Mouse (Mus musculus) intestine, embryonic 15.5 days (tissue): ENCODE results near the gene Ddx28. TPM values are rescaled to one million over a fixed set of nuclear protein-coding genes. Genes with fewer than 3 reads are reported as not detected.
"Not testable (repeated sequence)": the region's sequence is repeated elsewhere in the genome, so short reads cannot be mapped to it uniquely, and the experiment has no call there.

Source experiments
- ATAC-seq: fragments of 200-750 bp; cut with Nextera tagmentation; 2 replicates; pipeline ENCODE4 v1.8.0; 2017; ENCODE audit warnings: moderate TSS enrichment, moderate library complexity
- H3K27ac ChIP-seq: fragments of 300-500 bp; sonication (generic); 2 replicates; pipeline ENCODE4 v1.5.1; 2015; ENCODE audit warnings: mild to moderate bottlenecking, inconsistent platforms
- H3K27me3 ChIP-seq: fragments of 300-500 bp; sonication (generic); replicated peaks from 2 replicates; pipeline ENCODE4 v1.6.1; 2015; ENCODE audit warnings: inconsistent platforms
- H3K36me3 ChIP-seq: fragments of 300-500 bp; sonication (generic); 2 replicates; pipeline ENCODE4 v1.6.1; 2015; ENCODE audit warnings: inconsistent platforms
- H3K4me1 ChIP-seq: fragments of 300-500 bp; sonication (generic); replicated peaks from 2 replicates; pipeline ENCODE4 v1.6.1; 2015; ENCODE audit warnings: inconsistent platforms
- H3K4me2 ChIP-seq: fragments of 300-500 bp; sonication (generic); replicated peaks from 2 replicates; pipeline ENCODE4 v1.6.1; 2015; ENCODE audit warnings: mild to moderate bottlenecking, inconsistent platforms
- H3K4me3 ChIP-seq: fragments of 300-500 bp; sonication (generic); replicated peaks from 2 replicates; pipeline ENCODE4 v1.5.1; 2015; ENCODE audit warnings: inconsistent platforms
- H3K9ac ChIP-seq: fragments of 300-500 bp; sonication (generic); 2 replicates; pipeline ENCODE4 v1.6.1; 2015; ENCODE audit warnings: inconsistent platforms
- H3K9me3 ChIP-seq: fragments of 300-500 bp; sonication (generic); 2 replicates; pipeline ENCODE4 v1.6.1; 2016; ENCODE audit warnings: inconsistent platforms
- WGBS: fragments of 180-500 bp; shearing (Covaris S2); methylation state at CpG from one replicate; pipeline ENCODE4 v1.1.7; 2015; 5-methylcytosine and 5-hydroxymethylcytosine counted together
- polyA plus RNA-seq: library from polyadenylated mRNA; unstranded; fragments of >200 nt; fragmentation: Nextera tagmentation; extraction: Ambion mirVana; gene quantifications from 2 replicates; pipeline ENCODE4 v1.2.1, GENCODE M21; 2015

Ddx28 gene
- polyA plus RNA-seq, 1 experiment from 2014 or later = 15.5 TPM

- not testable (repeated sequence) for H3K27me3 ChIP-seq, ATAC-seq, H3K36me3 ChIP-seq, H3K4me3 ChIP-seq, H3K4me1 ChIP-seq, H3K27ac ChIP-seq, H3K9me3 ChIP-seq, H3K4me2 ChIP-seq, H3K9ac ChIP-seq
- 64% methylated on average over 3 of the region's 3 CpGs for WGBS
These were observed 3.8 kb downstream of the Ddx28 start for GRCm38 (mm10) chr8:106007891-106008290.

GRCm38 (mm10) chr8:106007135-106007534 lies 4.5 kb downstream of the Ddx28 start:
- Histone ChIP-seq H3K27ac (no peak overlapping the region), H3K4me2 (no peak overlapping the region), H3K36me3 (no peaks in the 10 kb centered on the region), H3K4me3 (no peak overlapping the region), H3K9me3 (no peaks in the 10 kb centered on the region), H3K4me1 (peaks cover 9% of the 10 kb centered on the region), H3K27me3 (no peaks in the 10 kb centered on the region), H3K9ac (no peak overlapping the region)
- ATAC-seq = no peak
- 71% methylated on average over 3 of the region's 3 CpGs for WGBS

DNA sequence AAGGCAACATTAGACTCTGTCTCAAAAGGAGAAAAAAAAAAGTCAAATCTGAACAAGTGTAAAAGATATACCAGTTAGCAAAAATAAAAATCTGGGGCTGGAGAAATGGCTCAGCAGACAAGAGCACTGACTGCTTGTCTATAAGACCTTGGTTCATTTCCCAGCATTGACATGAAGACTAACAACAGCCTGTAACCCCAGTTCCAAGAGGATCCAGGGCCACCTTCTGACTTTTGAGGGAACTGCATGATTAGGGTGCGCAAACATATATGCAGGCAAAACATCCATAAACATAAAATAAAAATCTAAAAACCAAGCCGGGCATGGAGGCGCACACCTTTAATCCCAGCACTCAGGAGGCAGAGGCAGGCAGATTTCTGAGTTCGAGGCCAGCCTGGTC lies 5.3 kb downstream of the Ddx28 start:
- Histone ChIP-seq H3K4me2 (no peak overlapping the region), H3K27me3 (no peaks in the 10 kb centered on the region), H3K4me3 (no peak overlapping the region), H3K4me1 (peaks cover 9% of the 10 kb centered on the region), H3K36me3 (no peaks in the 10 kb centered on the region), H3K27ac (no peak overlapping the region), H3K9me3 (no peaks in the 10 kb centered on the region), H3K9ac (no peak overlapping the region)
- ATAC-seq = no peak
- WGBS = 92% methylated on average over 4 of the region's 4 CpGs

GRCm38 (mm10) chr8:106005875-106006274 lies 5.8 kb downstream of the Ddx28 start, which contains the start of gene Dpep2nb:
Gene Dpep2nb (minus strand): TSS chr8:106005975.
- ATAC-seq = no peak

GRCm38 (mm10) chr8:106004538-106005207 lies 7.0 kb downstream of the Ddx28 start:
- no peak for ATAC-seq
- Histone ChIP-seq H3K27me3 (no peaks in the 10 kb centered on the region), H3K4me2 (no peak overlapping the region), H3K4me3 (no peak overlapping the region), H3K9ac (no peak overlapping the region), H3K4me1 (no peaks in the 10 kb centered on the region; the same call in 1 of the 2 replicates), H3K36me3 (no peaks in the 10 kb centered on the region), H3K27ac (no peak overlapping the region), H3K9me3 (no peaks in the 10 kb centered on the region)
- WGBS = 76% methylated on average over 8 of the region's 8 CpGs

More at GRCm38 (mm10) chr8:106005875-106006274, 5.8 kb downstream of the Ddx28 start, which contains the start of gene Dpep2nb:
- H3K4me1 ChIP-seq = peaks cover 9% of the 10 kb centered on the region
- no peak within 1 kb of the TSS for H3K27ac ChIP-seq
- no peaks in the 10 kb centered on the region for H3K36me3 ChIP-seq
- 75% methylated on average over 4 of the region's 4 CpGs for WGBS
- no peak within 1 kb of the TSS for H3K4me2 ChIP-seq
- no peak within 1 kb of the TSS for H3K4me3 ChIP-seq
- H3K9me3 ChIP-seq = no peaks in the 10 kb centered on the region
- no peaks in the 10 kb centered on the region for H3K27me3 ChIP-seq
- no peak within 1 kb of the TSS for H3K9ac ChIP-seq

- Histone ChIP-seq H3K27me3 (no peaks in the 10 kb centered on the region), H3K9ac (no peak overlapping the region), H3K9me3 (no peaks in the 10 kb centered on the region), H3K4me3 (no peak overlapping the region), H3K36me3 (no peaks in the 10 kb centered on the region), H3K4me1 (no peaks in the 10 kb centered on the region), H3K4me2 (no peak overlapping the region), H3K27ac (no peak overlapping the region)
- ATAC-seq = no peak
- 82% methylated on average over 4 of the region's 4 CpGs for WGBS
These were observed 9.8 kb downstream of the Ddx28 start for GRCm38 (mm10) chr8:106001908-106002307.

GRCm38 (mm10) chr8:105998971-105999370 lies 12.7 kb downstream of the Ddx28 start:
- Histone ChIP-seq H3K27ac (no peak overlapping the region), H3K4me2 (no peak overlapping the region), H3K27me3 (no peaks in the 10 kb centered on the region), H3K9me3 (no peaks in the 10 kb centered on the region), H3K36me3 (no peaks in the 10 kb centered on the region), H3K9ac (no peak overlapping the region), H3K4me3 (no peak overlapping the region), H3K4me1 (no peaks in the 10 kb centered on the region)
- WGBS = 82% methylated on average over 2 of the region's 2 CpGs
- ATAC-seq = no peak

DNA sequence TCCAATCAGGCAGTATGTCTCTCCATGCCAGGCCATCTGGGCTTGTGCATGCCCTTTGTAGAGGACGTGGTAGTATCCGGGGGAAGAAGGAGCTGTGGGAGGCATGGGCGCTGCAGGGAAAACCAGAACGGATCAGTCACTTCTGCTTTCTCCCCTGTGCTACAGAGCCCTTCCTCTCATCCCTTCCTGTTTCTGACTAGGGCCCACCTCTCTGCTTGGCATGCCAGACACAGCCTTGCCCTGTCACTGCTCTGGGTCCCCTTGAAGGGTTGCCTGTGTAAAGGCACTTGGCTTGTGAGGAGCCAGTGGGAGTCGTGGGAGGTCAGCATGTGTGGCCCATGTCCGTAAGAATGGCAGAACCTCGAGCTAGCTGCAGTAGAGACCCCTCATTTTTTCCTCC lies 15.3 kb downstream of the Ddx28 start:
- no peak for ATAC-seq

GRCm38 (mm10) chr8:105993226-105993625 lies 18.5 kb downstream of the Ddx28 start:
- H3K4me3 ChIP-seq = no peak overlapping the region
- peaks cover 6% of the 10 kb centered on the region; the same call in 1 of the 2 replicates for H3K4me1 ChIP-seq
- ATAC-seq = no peak
- H3K27ac ChIP-seq = no peak overlapping the region
- no peaks in the 10 kb centered on the region for H3K36me3 ChIP-seq
- WGBS = 63% methylated on average over 4 of the region's 4 CpGs
- no peaks in the 10 kb centered on the region for H3K27me3 ChIP-seq
- H3K4me2 ChIP-seq = no peak overlapping the region
- H3K9ac ChIP-seq = no peak overlapping the region
- no peaks in the 10 kb centered on the region for H3K9me3 ChIP-seq

More for the DNA sequence above, 15.3 kb downstream of the Ddx28 start:
- whole genome bisulfite sequencing = 70% methylated on average over 7 of the region's 7 CpGs
- Histone ChIP-seq H3K27me3 (no peaks in the 10 kb centered on the region), H3K9me3 (no peaks in the 10 kb centered on the region), H3K4me2 (no peak overlapping the region), H3K4me3 (no peak overlapping the region), H3K9ac (no peak overlapping the region), H3K36me3 (no peaks in the 10 kb centered on the region), H3K4me1 (0 out of 2 replicates have a peak, but pooled peaks cover 2% of the 10 kb centered on the region), H3K27ac (no peak overlapping the region)

GRCm38 (mm10) chr8:105992499-105992898 lies 19.2 kb downstream of the Ddx28 start:
- no peak overlapping the region for H3K4me2 ChIP-seq
- no peaks in the 10 kb centered on the region for H3K27me3 ChIP-seq
- H3K9me3 ChIP-seq = no peaks in the 10 kb centered on the region
- no peak overlapping the region for H3K4me3 ChIP-seq
- no peak for ATAC-seq
- no peak overlapping the region for H3K27ac ChIP-seq
- no peaks in the 10 kb centered on the region for H3K36me3 ChIP-seq
- no peak overlapping the region for H3K9ac ChIP-seq
- peaks cover 6% of the 10 kb centered on the region; the same call in 1 of the 2 replicates for H3K4me1 ChIP-seq
- 53% methylated on average over 5 of the region's 5 CpGs for WGBS

GRCm38 (mm10) chr8:105991546-105991945 lies 20.1 kb downstream of the Ddx28 start:
- Histone ChIP-seq H3K36me3 (no peaks in the 10 kb centered on the region), H3K4me3 (no peak overlapping the region), H3K27me3 (no peaks in the 10 kb centered on the region), H3K4me1 (peaks cover 6% of the 10 kb centered on the region; the same call in 1 of the 2 replicates), H3K9ac (no peak overlapping the region), H3K27ac (no peak overlapping the region), H3K4me2 (peak overlapping the region; percentile 38; the same call in 1 of the 2 replicates), H3K9me3 (no peaks in the 10 kb centered on the region)
- no peak for ATAC-seq
- 65% methylated on average over 2 of the region's 2 CpGs for WGBS

DNA sequence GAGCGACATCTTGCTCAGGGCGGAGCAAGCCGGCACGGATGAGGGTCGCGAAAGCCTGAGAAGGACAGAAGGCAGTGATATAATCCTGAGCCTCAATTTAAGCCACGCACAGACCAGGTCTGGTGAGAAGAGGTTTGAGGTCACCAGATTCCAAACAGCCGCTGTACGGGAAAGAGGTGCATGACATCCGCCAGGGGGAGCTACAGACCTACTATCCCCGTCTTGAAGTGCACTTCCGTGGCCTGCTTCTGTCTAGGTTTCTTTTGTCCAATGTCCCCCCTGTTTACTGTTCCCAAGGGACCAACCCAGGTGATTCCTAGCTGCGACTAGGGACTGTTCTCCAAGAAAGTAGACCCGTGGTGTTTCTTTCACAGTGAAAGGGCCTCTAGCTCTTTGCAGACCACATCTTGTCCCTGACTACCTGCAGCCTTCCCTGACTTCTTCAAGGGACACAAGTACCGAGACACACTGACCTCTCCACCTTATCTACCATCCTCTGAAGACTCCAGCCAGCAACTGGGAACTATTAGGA lies 20.8 kb downstream of the Ddx28 start, which contains the start of gene Dus2:
Gene Dus2, plus strand, starts transcription at position 482 of the 532 bp plus-strand sequence.
- Histone ChIP-seq H3K9ac (no peak within 1 kb of the TSS), H3K4me2 (peak within 1 kb of the TSS; percentile 38), H3K36me3 (no peaks in the 10 kb centered on the region), H3K4me3 (no peak within 1 kb of the TSS), H3K27ac (no peak within 1 kb of the TSS), H3K4me1 (peaks cover 6% of the 10 kb centered on the region; the same call in 1 of the 2 replicates), H3K9me3 (no peaks in the 10 kb centered on the region), H3K27me3 (no peaks in the 10 kb centered on the region)
- ATAC-seq = peak; percentile 88
- WGBS = 10% methylated on average over 15 of the region's 15 CpGs

GRCm38 (mm10) chr8:105988546-105988945 lies 23.1 kb downstream of the Ddx28 start:
- no peaks in the 10 kb centered on the region for H3K27me3 ChIP-seq
- H3K9me3 ChIP-seq = no peaks in the 10 kb centered on the region
- H3K27ac ChIP-seq = no peak overlapping the region
- H3K4me3 ChIP-seq = no peak overlapping the region
- H3K4me2 ChIP-seq = no peak overlapping the region
- H3K9ac ChIP-seq = no peak overlapping the region
- H3K36me3 ChIP-seq = no peaks in the 10 kb centered on the region
- WGBS = 83% methylated on average over 11 of the region's 11 CpGs
- H3K4me1 ChIP-seq = peaks cover 6% of the 10 kb centered on the region; the same call in 1 of the 2 replicates
- ATAC-seq = no peak
